Mouse (Mus musculus) stomach, embryonic 16.5 days (tissue): ENCODE results near the gene Nbl1. TPM values are rescaled to one million over a fixed set of nuclear protein-coding genes. Genes with fewer than 3 reads are reported as not detected.

ENCODE experiments used
- ATAC-seq: fragments of 200-750 bp; cut with Nextera tagmentation; 2 replicates; pipeline ENCODE4 v1.8.0; 2017; ENCODE audit warnings: moderate number of reproducible peaks, moderate TSS enrichment; ENCODE audit not compliant: insufficient read depth, low FRiP score
- H3K27ac ChIP-seq: fragments of 300-500 bp; sonication (generic); 2 replicates; pipeline ENCODE4 v1.5.1; 2014; ENCODE audit warnings: low read length
- H3K27me3 ChIP-seq: fragments of 300-500 bp; sonication (generic); 2 replicates; pipeline ENCODE4 v1.6.1; 2014; ENCODE audit warnings: low read length, control low read depth, mixed read lengths; ENCODE audit not compliant: control insufficient read depth, insufficient read depth
- H3K36me3 ChIP-seq: fragments of 300-500 bp; sonication (generic); 2 replicates; pipeline ENCODE4 v1.6.1; 2014; ENCODE audit warnings: low read length; ENCODE audit not compliant: control insufficient read depth, insufficient read depth
- H3K4me1 ChIP-seq: fragments of 300-500 bp; sonication (generic); 2 replicates; pipeline ENCODE4 v1.6.1; 2014; ENCODE audit warnings: low read length, control low read depth, mixed read lengths; ENCODE audit not compliant: control insufficient read depth, insufficient read depth
- H3K4me2 ChIP-seq: fragments of 300-500 bp; sonication (generic); 2 replicates; pipeline ENCODE4 v1.6.1; 2014; ENCODE audit warnings: low read depth, low read length, mixed read lengths
- H3K4me3 ChIP-seq: fragments of 300-500 bp; sonication (generic); replicated peaks from 2 replicates; pipeline ENCODE4 v1.5.1; 2014; ENCODE audit warnings: mild to moderate bottlenecking, low read length
- H3K9ac ChIP-seq: fragments of 300-500 bp; sonication (generic); 2 replicates; pipeline ENCODE4 v1.6.1; 2014; ENCODE audit warnings: low read length
- H3K9me3 ChIP-seq: fragments of 300-500 bp; sonication (generic); replicated peaks from 2 replicates; pipeline ENCODE4 v1.6.1; 2016; ENCODE audit warnings: low read length, control low read depth; ENCODE audit not compliant: control insufficient read depth
- WGBS: fragments of 180-500 bp; shearing (Covaris S2); extraction: QIAGEN DNeasy Blood & Tissue Kit; methylation state at CpG from one replicate; pipeline ENCODE4 v1.1.7; 2014; 5-methylcytosine and 5-hydroxymethylcytosine counted together
- polyA plus RNA-seq: library from polyadenylated mRNA; unstranded; fragments of >200 nt; fragmentation: Nextera tagmentation; extraction: Ambion mirVana; gene quantifications from 2 replicates; pipeline ENCODE4 v1.2.1, GENCODE M21; 2015

Nbl1 gene
- polyA plus RNA-seq: 47.3 and 48.8 TPM in 2 replicates

DNA sequence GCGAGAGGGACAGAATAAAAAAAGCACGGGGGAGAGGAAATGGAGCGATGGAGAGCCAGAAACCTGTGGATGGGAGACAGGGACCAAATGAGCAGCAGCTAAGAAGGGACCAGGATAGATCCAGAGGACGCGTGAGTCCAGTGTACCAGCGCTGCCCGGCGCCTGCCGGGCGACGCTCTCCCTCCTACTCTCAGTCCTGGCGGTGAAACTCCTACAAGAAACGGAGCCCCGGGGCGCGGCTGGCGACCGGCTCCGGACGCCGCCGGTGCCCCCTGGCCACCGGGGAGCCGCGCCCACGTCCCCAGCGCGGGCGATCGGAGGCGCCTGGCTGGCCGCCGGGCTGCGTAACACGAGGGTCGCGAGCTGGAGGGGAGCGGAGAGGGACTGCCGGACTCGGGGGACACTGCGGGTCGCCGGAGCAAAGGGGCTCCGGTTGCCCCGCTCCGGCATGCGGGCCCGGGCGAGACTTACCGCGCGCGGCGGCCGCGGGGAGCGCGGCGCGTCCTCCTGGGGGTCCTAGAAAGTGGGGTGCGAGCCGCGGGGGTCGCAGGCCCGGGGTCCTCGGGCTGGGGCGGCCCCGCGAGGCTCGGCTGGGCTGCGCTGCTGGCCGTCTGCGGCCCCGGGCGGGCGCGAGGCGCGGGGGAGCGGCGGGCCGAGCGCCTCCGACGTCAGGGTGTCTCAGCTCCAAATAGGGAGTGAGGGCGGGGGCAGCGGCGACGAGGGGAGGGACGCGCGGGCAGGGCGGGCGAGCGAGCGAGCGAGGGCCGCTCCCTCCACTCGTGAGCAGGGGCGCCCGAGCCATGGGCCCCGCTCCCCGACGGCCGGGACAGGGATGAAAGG lies at the start of gene Nbl1:
Nbl1 (minus strand) TSS at position 638 of the 840 bp plus-strand sequence.
- Histone ChIP-seq H3K27me3 (no peaks in the 10 kb centered on the region), H3K4me2 (peak within 1 kb of the TSS; percentile 85), H3K9me3 (peaks cover 6% of the 10 kb centered on the region; the same call in 1 of the 2 replicates), H3K9ac (peak within 1 kb of the TSS; percentile 86), H3K4me1 (peaks cover 24% of the 10 kb centered on the region), H3K27ac (peak within 1 kb of the TSS; percentile 30; the same call in 1 of the 2 replicates), H3K36me3 (no peaks in the 10 kb centered on the region), H3K4me3 (peak within 1 kb of the TSS; percentile 69)
- peak; percentile 72 for ATAC-seq
- under 1% methylated on average over 99 of the region's 105 CpGs for WGBS

DNA sequence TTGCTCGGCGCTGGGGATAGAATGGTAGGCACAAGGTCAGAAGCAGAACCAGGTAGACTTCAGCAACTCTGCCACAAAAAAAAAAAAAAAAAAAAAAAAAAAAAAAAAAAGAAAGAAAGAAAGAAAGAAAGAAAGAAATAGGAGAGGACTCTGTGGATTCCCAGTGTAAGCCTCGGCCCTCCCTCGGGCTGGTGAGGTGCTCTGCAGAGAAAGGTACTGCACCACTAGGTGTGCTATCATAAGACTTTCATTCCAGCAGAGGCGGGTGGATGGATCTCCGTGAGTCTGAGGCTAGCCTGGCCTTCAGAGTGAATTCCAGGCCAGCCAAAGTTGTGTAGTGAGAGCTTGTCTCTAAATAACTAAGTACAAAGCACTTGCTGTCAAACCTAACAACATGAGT lies 49.0 kb upstream of the Nbl1 start:
- ATAC-seq: no peak
- WGBS: 68% methylated on average over 6 of the region's 6 CpGs
- Histone ChIP-seq H3K9me3 (no peaks in the 10 kb centered on the region), H3K36me3 (no peaks in the 10 kb centered on the region), H3K27me3 (no peaks in the 10 kb centered on the region), H3K4me1 (no peaks in the 10 kb centered on the region), H3K27ac (no peak overlapping the region), H3K4me3 (no peak overlapping the region), H3K4me2 (no peak overlapping the region), H3K9ac (no peak overlapping the region)

DNA sequence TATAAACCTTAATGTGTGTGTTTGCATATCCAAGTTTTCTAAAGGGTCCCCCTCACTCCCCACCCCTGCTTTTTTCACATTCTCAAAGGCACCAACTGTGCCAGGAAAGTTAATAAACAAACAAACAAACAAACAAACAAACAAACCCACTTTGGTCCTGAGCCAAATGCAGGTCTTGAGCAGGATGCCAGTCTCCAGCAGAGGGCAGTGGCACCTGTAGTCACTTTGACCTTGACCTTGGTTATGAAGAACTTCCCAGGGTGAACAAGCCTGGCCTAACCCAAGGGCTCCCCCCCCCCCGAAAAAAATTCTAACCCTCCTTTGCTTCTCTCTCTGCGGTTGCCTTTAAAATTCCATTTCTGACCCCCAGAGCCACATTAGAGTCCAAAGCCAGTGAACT lies 47.5 kb upstream of the Nbl1 start:
- no peaks in the 10 kb centered on the region for H3K4me1 ChIP-seq
- no peak overlapping the region for H3K4me3 ChIP-seq
- H3K4me2 ChIP-seq: no peak overlapping the region
- 68% methylated on average over 2 of the region's 2 CpGs for WGBS
- no peaks in the 10 kb centered on the region for H3K36me3 ChIP-seq
- no peak for ATAC-seq
- no peak overlapping the region for H3K27ac ChIP-seq
- no peaks in the 10 kb centered on the region for H3K9me3 ChIP-seq
- H3K27me3 ChIP-seq: no peaks in the 10 kb centered on the region
- H3K9ac ChIP-seq: no peak overlapping the region

DNA sequence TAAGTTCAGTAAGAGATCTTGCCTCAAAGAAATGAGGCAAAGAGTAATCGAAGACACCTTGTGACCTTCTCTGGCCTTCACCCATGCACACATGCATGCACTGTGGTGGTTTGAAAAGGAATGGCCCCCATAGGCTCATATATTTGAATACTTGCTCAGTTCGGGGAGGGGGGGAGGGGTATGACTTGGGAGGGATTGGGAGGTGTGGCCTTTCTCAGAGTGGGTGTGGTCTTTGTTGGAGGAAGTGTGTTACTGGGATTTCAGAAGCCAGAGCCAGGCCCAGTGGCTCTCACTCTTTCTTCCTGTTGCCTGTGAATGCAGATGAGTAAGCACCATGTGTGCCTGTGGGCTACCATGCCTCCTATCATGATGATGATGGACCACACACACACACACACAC lies 43.2 kb upstream of the Nbl1 start:
- ATAC-seq: no peak
- Histone ChIP-seq H3K9me3 (no peaks in the 10 kb centered on the region), H3K36me3 (no peaks in the 10 kb centered on the region), H3K9ac (no peak overlapping the region), H3K4me3 (no peak overlapping the region), H3K27me3 (no peaks in the 10 kb centered on the region), H3K4me1 (no peaks in the 10 kb centered on the region), H3K27ac (no peak overlapping the region), H3K4me2 (no peak overlapping the region)
- 81% methylated on average over 2 of the region's 2 CpGs for WGBS

DNA sequence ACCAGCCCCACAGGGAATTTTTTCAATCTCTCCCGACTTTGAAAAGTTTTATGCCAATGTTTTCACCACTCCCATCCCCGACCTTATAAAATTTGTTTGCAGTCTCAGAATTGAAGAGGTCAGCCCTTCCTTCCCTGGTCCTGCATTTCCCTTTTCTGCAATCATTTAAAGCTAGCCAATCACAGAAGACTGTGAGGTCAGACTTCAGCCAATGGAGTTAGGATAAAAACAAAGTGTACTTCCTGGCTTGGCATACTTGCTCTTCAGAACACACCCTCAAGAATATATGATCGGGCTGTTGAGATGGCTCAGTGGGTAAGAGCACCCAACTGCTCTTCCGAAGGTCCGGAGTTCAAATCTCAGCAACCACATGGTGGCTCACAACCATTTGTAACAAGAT lies 40.3 kb upstream of the Nbl1 start:
- no peaks in the 10 kb centered on the region for H3K9me3 ChIP-seq
- peaks cover 10% of the 10 kb centered on the region for H3K4me1 ChIP-seq
- no peak overlapping the region for H3K9ac ChIP-seq
- no peak for ATAC-seq
- 80% methylated on average over 5 of the region's 5 CpGs for WGBS
- H3K4me2 ChIP-seq: no peak overlapping the region
- no peaks in the 10 kb centered on the region for H3K27me3 ChIP-seq
- H3K4me3 ChIP-seq: no peak overlapping the region
- no peaks in the 10 kb centered on the region for H3K36me3 ChIP-seq
- H3K27ac ChIP-seq: no peak overlapping the region

DNA sequence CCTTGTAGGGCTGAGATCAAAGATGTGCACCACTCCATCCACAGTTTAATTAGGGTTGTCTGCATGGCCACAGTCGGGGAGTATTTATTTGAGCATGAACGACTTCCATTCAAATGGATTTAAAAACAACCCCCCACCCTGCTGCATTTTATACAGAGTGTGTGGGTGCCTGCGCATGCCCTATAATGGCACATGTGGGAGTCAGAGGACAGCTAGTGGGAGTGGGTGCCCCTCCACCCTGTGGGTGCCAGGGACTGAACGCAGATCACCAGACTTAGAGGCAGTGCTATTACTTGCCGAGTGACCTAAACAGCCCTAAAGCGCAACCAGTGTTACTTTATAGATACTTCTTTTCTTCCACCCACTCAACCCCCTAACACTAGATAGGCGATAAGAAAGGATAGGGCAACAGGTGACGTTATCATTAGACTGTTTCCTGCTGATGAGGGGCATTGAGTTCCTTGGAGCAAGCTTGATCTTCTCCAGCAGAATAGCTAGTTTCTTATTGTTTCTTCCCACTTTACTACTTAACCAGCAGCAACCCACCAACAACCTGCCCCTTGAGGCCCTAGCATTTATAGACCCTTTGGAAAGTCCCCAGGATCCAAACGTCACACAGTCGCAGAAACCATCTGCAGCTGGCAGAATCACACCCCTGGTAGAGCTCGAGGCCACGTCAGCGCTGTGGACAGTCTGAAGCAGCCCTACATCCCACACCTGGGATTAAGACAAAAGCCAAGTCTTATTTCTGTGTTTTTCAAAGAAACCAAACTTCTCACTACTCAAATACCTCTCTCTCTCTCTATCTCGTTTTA lies 39.3 kb upstream of the Nbl1 start:
- peaks cover 10% of the 10 kb centered on the region for H3K4me1 ChIP-seq
- H3K4me2 ChIP-seq: no peak overlapping the region
- ATAC-seq: no peak
- H3K9me3 ChIP-seq: no peaks in the 10 kb centered on the region
- WGBS: 87% methylated on average over 14 of the region's 14 CpGs
- H3K36me3 ChIP-seq: no peaks in the 10 kb centered on the region
- no peak overlapping the region for H3K9ac ChIP-seq
- no peak overlapping the region for H3K4me3 ChIP-seq
- no peak overlapping the region for H3K27ac ChIP-seq
- H3K27me3 ChIP-seq: no peaks in the 10 kb centered on the region

DNA sequence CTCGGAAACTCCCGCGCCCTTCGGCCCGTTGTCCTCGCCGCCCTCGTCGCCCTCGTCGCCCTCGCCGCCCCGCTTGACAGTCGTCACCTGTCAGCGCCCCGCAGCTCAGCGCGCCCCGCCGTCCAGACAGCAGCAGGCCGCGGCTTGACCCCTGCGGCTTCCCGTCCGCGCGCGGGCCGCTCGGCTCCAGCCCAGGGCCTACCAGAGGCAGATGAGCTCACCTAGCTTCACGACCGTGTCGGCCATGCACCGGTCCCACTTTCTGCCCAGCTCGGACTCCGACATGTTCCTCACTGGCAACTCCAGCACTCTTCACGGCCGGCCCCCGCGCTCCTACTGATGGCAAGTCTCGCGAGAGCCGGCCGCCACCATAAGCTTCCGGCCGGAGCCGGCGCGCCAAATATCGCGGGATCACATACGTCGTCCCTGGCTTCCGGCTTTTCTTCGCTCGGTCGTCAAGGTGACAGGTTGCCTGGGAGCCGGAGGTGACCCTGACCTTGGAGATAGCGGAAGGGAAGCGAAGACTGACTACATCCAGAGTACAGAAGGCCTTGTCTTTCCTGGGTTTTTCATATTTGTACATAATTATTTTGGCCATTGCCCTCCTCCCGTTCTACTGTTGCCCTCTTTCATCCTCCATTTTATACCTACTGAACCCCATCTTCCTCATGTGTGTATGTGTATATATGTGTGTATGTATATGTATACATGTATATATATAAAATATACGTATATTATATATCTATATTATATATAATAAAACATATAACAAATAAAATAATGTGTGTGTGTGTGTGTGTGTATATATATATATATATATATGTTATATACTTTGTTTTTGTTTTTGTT lies 38.1 kb upstream of the Nbl1 start, which contains the start of gene Minos1:
Minos1 (minus strand) TSS at position 413 of the 849 bp plus-strand sequence.
- no peaks in the 10 kb centered on the region for H3K9me3 ChIP-seq
- H3K27me3 ChIP-seq: no peaks in the 10 kb centered on the region
- ATAC-seq: peak; percentile 98
- H3K4me2 ChIP-seq: peak within 1 kb of the TSS; percentile 91
- no peaks in the 10 kb centered on the region for H3K36me3 ChIP-seq
- H3K9ac ChIP-seq: peak within 1 kb of the TSS; percentile 97
- H3K4me3 ChIP-seq: peak within 1 kb of the TSS; percentile 99
- H3K4me1 ChIP-seq: peaks cover 10% of the 10 kb centered on the region
- H3K27ac ChIP-seq: peak within 1 kb of the TSS; percentile 90
- WGBS: under 1% methylated on average over 63 of the region's 63 CpGs

DNA sequence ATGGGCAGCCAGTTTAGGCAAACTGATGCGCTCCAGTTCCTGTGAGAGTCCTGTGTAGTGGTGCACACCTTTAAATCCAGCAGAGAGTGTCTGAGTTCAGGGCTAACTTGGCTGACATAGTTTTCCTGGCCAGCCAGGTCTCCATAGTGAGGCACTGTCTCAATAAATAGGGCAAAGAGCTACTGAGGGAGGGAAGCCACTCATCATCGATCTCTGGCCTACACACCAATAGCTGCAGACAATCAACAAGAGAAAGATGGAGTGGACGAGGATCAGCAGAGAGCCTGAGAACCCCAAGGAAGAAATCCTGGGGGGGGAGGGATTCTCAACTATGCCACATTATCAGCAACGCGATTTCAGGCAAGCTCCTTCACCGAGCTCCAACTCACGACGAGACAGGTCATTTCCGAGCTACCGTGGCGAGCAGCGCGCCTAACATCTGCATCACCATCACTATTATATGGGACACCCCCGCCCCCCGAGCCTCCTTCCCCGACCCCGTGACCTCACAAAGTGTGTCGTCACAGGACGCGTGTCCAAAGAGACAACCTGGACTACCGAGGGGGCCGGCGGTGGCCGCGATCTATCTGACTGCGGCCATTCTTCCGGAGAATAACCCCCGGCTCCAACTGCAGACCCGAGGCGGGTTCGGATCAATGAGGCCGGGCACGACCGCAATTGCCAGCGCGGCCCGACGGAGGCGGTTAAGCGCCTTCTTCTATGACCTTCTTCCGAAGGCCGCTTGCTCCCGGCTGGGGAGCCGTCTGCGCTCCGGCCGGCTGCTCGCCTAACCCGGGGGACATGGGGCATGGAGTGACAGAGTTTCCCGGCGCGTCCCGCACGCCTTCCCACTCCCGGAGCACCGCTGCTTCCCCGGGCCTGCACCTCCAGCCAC lies 37.3 kb upstream of the Nbl1 start:
- no peaks in the 10 kb centered on the region for H3K36me3 ChIP-seq
- peak overlapping the region; percentile 99 for H3K4me3 ChIP-seq
- 2% methylated on average over 57 of the region's 57 CpGs for WGBS
- no peaks in the 10 kb centered on the region for H3K9me3 ChIP-seq
- H3K27me3 ChIP-seq: no peaks in the 10 kb centered on the region
- H3K4me1 ChIP-seq: peaks cover 10% of the 10 kb centered on the region
- H3K27ac ChIP-seq: peak overlapping the region; percentile 90
- ATAC-seq: no peak
- peak overlapping the region; percentile 91 for H3K4me2 ChIP-seq
- peak overlapping the region; percentile 97 for H3K9ac ChIP-seq
